Mouse (Mus musculus) liver, adult 2 months (tissue): ENCODE results near the gene Pi4k2a.

Experiments
- CTCF ChIP-seq: fragments of 200-500 bp; IDR thresholded peaks from 2 replicates; pipeline ENCODE4 v1.5.1; 2011; ENCODE audit warnings: low read depth, low read length, control low read depth
- POLR2A ChIP-seq: fragments of 200-500 bp; IDR thresholded peaks from 2 replicates; pipeline ENCODE4 v1.6.1; 2011; ENCODE audit warnings: low read length, control low read depth; ENCODE audit not compliant: insufficient read depth; ENCODE audit errors: extremely low read depth

DNA sequence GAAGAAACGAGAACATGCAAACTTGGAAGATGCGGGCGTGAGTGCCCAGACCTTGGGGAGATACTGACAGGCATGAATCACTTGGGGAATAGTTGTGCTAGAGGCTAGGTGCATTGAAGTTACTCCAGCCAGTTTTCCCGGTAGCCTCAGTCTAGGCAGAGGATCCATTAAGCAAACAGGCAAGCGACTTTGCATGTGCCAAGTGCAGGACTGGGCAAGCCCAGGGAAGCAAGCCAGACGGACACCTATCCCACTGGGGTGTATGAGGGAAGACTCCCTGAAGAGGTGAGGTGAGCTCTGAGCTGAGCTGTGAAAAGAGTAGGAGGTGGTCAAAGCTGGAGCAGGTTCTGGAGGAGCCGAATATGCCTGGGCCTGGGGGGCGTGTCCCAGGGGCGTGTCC is 77.2 kb downstream of the Pi4k2a start:
- no peak for TF ChIP-seq CTCF
- no peak for TF ChIP-seq POLR2A
